Mouse (Mus musculus) brown adipose tissue, adult 24 weeks (tissue): ENCODE results near the gene Rbfox2. TPM values are rescaled to one million over a fixed set of nuclear protein-coding genes. Genes with fewer than 3 reads are reported as not detected.
A peak's percentile ranks its signal among the peaks of the same experiment; 100 is the strongest.

ENCODE experiments used
- H3K27ac ChIP-seq: fragments of 200-500 bp; replicated peaks from 2 replicates; pipeline ENCODE4 v1.5.1; 2012; ENCODE audit warnings: low read depth, mild to moderate bottlenecking, low read length
- H3K4me1 ChIP-seq: fragments of 200-500 bp; 2 replicates; pipeline ENCODE4 v1.6.1; 2012; ENCODE audit warnings: low read length, mixed read lengths; ENCODE audit not compliant: control insufficient read depth, insufficient read depth, insufficient read length
- H3K4me3 ChIP-seq: fragments of 200-500 bp; 2 replicates; pipeline ENCODE4 v1.5.1; 2012; ENCODE audit warnings: low read depth, mild to moderate bottlenecking, low read length, moderate library complexity; ENCODE audit not compliant: insufficient read depth
- polyA plus RNA-seq: library from polyadenylated mRNA; stranded (reverse); fragments of >200 nt; gene quantifications from 2 replicates; pipeline ENCODE4 v1.2.4, GENCODE M21; 2012; ENCODE audit not compliant: missing spikeins, insufficient read depth, insufficient read length

Gene Rbfox2
- 23.6 and 30.5 TPM in 2 replicates for polyA plus RNA-seq

GRCm38 (mm10) chr15:77306547-77307261, at the start of gene Rbfox2:
TSS of gene Rbfox2 (minus strand) at chr15:77307004.
- H3K27ac ChIP-seq, result peak within 1 kb of the TSS; percentile 65
- H3K4me1 ChIP-seq, result peaks cover 2% of the 10 kb centered on the region; the same call in 1 of the 2 replicates
- peak within 1 kb of the TSS; percentile 90 for H3K4me3 ChIP-seq

DNA sequence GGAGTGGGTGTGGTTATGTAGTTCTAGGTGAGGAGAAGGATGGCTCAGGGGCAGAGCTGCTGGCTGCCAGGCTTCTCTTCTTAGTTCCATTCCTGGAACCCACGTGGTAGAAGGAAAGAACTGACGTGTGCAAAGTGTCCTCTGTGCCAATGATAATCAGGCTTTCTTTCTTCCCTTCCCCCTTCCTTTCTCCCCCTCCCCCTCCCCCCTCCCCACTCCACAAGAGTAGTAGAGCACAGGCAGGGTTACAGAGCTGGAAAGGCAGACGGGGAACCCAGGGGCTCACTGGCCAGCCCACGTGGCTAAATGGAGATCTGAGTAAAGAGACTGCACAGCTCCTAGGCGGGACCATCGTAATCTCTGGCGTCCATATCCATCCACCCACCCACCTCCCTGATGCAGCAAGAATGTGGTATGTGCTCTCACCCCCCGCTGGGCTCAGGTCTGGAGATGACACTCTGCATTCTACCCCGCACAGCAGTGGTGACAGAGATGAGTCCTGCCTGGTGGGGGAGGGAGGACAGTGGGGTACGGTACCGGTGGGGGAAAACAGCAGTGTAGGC, 49.5 kb upstream of the Rbfox2 start:
- no peak overlapping the region for H3K4me3 ChIP-seq
- H3K4me1 ChIP-seq, result no peaks in the 10 kb centered on the region; the same call in 1 of the 2 replicates
- H3K27ac ChIP-seq, result no peak overlapping the region

DNA sequence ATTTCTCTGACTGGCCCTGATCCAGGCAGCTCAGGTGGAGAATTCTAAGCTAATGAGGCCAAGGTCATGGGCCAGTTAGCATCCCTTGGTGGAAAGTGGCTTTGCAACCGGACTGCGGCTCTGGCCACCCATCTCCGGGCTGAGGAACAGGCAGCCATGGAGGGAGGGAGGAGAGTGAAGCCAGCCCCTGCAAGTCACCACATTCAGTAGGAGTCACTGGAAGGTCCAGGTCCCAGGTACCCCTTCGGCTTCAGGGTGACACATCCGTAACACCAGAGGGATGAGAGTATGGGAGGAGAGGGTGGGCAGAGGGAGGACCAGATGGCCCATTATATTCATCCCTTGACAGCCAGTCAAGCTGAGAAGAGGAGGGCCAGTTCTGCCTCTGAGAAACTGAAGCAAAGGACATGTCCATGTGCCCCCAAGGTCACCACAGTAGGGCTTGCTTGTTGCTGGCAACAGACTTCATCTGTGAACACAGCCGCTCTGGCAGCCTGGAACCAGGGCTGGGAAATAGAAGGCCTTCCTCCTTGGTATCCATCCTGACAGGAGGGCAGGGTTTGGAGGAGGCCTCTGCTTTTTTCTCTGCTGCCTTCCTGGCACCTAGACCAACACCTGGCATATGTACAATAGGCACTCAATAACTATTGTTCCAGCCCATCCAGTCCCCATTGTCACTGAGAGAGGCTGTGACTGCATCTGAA, 48.2 kb upstream of the Rbfox2 start:
- Histone ChIP-seq H3K4me1 (no peaks in the 10 kb centered on the region; the same call in 1 of the 2 replicates), H3K4me3 (no peak overlapping the region), H3K27ac (no peak overlapping the region)

DNA sequence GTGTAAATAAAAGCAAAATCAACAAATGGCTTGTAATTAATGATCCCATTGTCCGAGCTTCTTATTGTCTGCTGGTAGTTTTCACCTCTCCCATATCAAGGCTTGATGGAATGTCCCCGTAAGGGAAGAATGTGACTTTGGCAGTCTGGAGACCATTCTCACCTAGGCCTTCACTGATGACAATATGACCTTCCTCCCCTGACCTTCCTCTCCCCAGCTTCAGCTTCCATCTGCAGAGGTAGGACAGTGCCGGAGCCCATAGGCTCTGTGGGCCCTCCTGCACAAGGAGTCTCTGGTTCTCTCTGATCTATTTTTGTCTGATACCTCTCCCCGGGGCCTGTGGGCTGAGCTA, 47.7 kb upstream of the Rbfox2 start:
- Histone ChIP-seq H3K4me1 (no peaks in the 10 kb centered on the region; the same call in 1 of the 2 replicates), H3K27ac (no peak overlapping the region), H3K4me3 (no peak overlapping the region)

GRCm38 (mm10) chr15:77353764-77354163, 47.0 kb upstream of the Rbfox2 start:
- Histone ChIP-seq H3K4me3 (no peak overlapping the region), H3K4me1 (no peaks in the 10 kb centered on the region; the same call in 1 of the 2 replicates), H3K27ac (no peak overlapping the region)

- H3K4me1 ChIP-seq, result no peaks in the 10 kb centered on the region; the same call in none of the 2 replicates
- no peak overlapping the region for H3K4me3 ChIP-seq
- no peak overlapping the region for H3K27ac ChIP-seq
Observed at GRCm38 (mm10) chr15:77352863-77353262, 46.1 kb upstream of the Rbfox2 start.

DNA sequence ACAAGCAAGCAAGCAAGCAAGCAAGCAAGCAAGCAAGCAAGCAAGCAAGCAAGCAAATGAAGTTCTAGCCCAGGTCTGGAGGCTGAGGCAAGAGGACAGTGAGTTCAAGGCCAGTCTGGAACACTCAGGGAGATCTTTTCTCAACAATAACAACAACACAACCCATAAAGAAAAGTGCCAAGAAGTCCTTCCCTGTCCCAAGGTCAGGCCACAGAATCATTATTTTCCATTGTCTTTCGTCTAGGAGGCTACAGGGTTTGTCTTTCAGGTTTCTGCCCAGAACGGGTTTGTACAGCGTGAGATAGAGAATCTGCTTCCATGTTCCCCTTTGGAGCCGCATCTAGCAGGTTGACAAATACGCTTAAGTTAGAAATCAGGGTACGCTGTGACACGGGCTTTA, 43.3 kb upstream of the Rbfox2 start:
- no peak overlapping the region for H3K4me3 ChIP-seq
- H3K4me1 ChIP-seq, result no peaks in the 10 kb centered on the region; the same call in 1 of the 2 replicates
- no peak overlapping the region for H3K27ac ChIP-seq

DNA sequence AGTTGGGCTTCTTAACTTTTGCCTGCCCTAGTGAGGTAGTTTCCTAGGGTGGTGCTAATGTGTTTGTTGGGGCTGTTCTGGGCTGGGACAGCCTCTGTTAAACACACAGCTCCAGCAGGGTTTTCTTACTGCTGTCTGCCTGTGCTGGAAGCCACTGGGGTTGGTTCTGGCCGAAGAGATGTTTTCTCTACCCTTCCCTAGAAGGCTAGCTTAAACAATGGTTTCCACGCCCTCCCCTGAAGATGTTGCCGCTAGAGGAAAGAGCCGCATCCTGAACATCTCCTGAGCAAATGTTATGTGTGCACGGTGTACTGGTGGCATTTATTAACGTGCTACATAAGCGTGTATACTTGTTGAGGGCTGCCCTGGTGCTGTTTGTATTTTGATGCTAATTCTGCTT, 41.3 kb upstream of the Rbfox2 start:
- peaks cover 5% of the 10 kb centered on the region for H3K4me1 ChIP-seq
- no peak overlapping the region for H3K4me3 ChIP-seq
- H3K27ac ChIP-seq, result peak overlapping the region; percentile 79

DNA sequence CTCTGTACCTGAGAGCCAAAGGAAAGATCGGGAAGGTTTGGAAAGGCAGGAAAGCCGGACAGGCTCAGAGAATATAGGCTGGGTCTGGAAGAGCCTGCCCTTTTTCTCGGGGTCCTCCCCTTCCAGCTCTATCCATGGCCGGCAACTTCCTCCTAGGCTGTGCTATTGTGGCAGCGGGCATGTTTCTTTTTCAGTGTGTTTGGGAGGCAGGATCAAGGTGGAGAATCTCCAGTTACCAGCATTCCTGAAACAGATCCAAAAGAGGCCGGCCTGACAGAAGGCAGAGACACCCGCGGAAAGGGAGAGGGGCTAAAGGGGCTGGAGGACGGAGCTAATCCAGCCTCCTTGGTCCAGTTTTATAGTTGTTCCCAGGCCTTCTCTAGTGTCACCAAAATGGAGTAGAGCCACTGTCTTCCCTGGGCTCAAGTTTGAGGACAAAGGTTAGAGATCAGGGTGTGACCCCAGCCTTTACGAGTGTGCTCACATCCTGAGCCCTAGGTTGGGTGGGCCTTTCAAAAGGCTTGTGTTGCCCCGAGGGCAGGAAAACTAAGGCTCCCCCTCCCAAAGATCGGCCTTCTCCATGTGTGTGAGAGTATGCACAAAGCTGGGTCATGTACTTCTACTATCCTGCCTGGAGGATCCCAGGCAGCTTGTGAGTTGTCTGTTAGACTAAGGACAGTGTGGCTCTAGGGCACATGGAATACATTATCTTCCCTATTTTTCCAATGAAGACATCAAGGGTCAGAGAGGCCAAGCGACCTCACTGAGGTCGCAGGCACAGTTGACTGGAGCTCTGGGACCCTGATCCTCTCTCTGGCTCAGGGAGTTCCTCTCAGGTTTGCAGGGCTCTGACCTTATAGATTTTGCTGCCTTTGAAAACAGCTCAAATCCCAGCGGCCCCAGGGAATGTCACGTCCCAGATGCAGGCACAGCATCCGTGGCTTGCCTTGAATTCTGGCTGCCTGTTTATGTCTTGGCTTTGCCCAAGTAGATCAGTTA, 37.6 kb upstream of the Rbfox2 start:
- Histone ChIP-seq H3K4me1 (peaks cover 5% of the 10 kb centered on the region), H3K27ac (peak overlapping the region; percentile 85), H3K4me3 (peak overlapping the region; percentile 42)

- peak overlapping the region; percentile 85 for H3K27ac ChIP-seq
- peaks cover 5% of the 10 kb centered on the region for H3K4me1 ChIP-seq
- H3K4me3 ChIP-seq, result peak overlapping the region; percentile 42
Observed at GRCm38 (mm10) chr15:77343527-77344091, 36.8 kb upstream of the Rbfox2 start.

DNA sequence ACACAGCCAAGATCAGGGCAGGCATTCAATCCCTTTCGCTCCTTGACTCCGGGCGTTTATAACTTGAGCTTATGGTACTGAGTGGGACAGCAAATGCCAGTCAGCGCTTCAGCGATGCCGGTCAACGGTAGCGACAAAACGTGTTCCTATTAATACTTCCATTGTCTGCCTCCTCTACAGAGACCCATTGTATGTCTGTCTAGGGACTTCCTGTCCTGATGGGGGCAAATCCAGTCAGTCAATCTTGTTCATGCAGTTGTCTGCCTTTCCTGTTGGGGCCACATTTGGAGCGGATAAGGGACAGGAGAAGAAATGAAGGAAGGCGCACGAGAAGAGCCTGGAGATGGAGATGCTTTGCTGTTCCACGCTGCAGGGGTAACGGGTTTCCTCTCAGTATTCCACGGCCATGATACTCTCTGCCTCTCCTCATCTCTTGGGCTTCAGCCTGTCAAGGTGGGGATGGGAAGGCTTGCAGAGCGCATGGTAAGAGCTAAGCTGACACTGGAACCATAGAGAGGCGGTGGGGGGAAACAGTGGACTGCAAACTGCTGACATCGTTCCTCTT, 36.2 kb upstream of the Rbfox2 start:
- peak overlapping the region; percentile 47 for H3K27ac ChIP-seq
- peaks cover 5% of the 10 kb centered on the region for H3K4me1 ChIP-seq
- H3K4me3 ChIP-seq, result peak overlapping the region; percentile 42

GRCm38 (mm10) chr15:77342005-77342404, 35.2 kb upstream of the Rbfox2 start:
- Histone ChIP-seq H3K27ac (no peak overlapping the region), H3K4me3 (no peak overlapping the region), H3K4me1 (peaks cover 5% of the 10 kb centered on the region)

DNA sequence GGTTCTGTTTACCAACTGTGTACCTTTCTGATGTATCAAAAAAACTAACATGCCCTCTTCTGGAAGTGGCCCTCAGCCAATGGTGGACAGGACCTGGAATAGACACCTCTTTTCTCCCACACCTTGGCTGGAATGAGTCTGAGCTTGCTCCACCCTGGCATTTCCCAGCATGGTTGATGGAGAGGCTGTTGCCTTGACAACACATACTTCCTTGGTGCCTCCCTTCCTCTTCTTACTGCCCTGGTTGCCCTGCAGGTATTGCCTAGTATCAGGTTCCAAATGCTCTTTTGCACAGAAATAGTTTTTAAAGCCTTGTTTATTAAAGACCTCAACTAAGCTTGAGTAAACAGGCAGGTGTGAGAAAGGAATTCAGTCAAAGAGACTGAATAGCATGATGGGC, 33.8 kb upstream of the Rbfox2 start:
- H3K4me3 ChIP-seq, result no peak overlapping the region
- peaks cover 11% of the 10 kb centered on the region for H3K4me1 ChIP-seq
- no peak overlapping the region for H3K27ac ChIP-seq

DNA sequence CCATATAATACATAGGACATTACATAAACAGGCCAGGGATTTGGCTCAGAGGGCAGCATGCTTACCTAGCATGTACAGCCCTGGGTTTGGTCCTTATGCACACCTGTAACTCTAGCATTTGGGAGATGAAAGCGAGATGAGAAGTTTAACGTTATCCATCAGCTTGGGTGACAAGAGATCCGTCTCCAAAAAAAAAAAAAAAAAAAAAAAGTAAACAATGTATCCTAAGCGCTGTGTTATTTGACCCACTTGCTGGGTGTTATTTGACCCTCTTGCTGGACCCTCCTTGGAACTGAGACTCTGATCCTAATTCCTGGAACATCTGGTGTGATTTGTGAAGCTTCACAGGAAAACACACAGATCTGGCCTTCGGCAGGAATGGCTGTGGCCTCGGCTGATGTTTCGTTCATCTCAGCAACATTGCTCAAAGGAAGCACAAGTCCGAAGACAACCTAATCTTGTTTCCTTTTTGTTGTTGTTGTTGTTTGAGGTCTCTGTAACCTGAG, 32.2 kb upstream of the Rbfox2 start:
- Histone ChIP-seq H3K27ac (no peak overlapping the region), H3K4me1 (peaks cover 7% of the 10 kb centered on the region; the same call in 1 of the 2 replicates), H3K4me3 (no peak overlapping the region)
